Mouse (Mus musculus) testis, adult 2 months (tissue): ENCODE measurements around the gene Nckap1l. TPM values are rescaled to one million over a fixed set of nuclear protein-coding genes. Genes with fewer than 3 reads are reported as not detected.
A peak's percentile ranks its signal among the peaks of the same experiment; 100 is the strongest.

Experiments
- H3K27ac ChIP-seq: fragments of 200-500 bp; 2 replicates; pipeline ENCODE4 v1.5.1; 2012; ENCODE audit warnings: low read depth, low read length; ENCODE audit not compliant: control insufficient read depth, insufficient read depth
- H3K27me3 ChIP-seq: fragments of 200-500 bp; 2 replicates; pipeline ENCODE4 v1.6.1; 2012; ENCODE audit warnings: mild to moderate bottlenecking, low read length, moderate library complexity; ENCODE audit not compliant: control insufficient read depth, insufficient read depth
- H3K36me3 ChIP-seq: fragments of 200-500 bp; 2 replicates; pipeline ENCODE4 v1.6.1; 2012; ENCODE audit warnings: mild to moderate bottlenecking, low read length; ENCODE audit not compliant: control insufficient read depth, insufficient read depth
- H3K4me1 ChIP-seq: fragments of 200-500 bp; 2 replicates; pipeline ENCODE4 v1.6.1; 2012; ENCODE audit warnings: low read length; ENCODE audit not compliant: control insufficient read depth, insufficient read depth
- H3K4me3 ChIP-seq: fragments of 200-500 bp; 2 replicates; pipeline ENCODE4 v1.5.1; 2012; ENCODE audit warnings: low read depth, mild to moderate bottlenecking, low read length, moderate library complexity, mixed read lengths; ENCODE audit not compliant: control insufficient read depth
- CTCF ChIP-seq: fragments of 200-500 bp; IDR thresholded peaks from 2 replicates; pipeline ENCODE4 v1.5.1; 2012; ENCODE audit warnings: low read depth, mild to moderate bottlenecking, inconsistent platforms, low read length, moderate library complexity; ENCODE audit not compliant: control insufficient read depth, insufficient read depth, insufficient replicate concordance
- POLR2A ChIP-seq: fragments of 200-500 bp; IDR thresholded peaks from 2 replicates; pipeline ENCODE4 v1.6.1; 2012; ENCODE audit warnings: low read depth, mild to moderate bottlenecking, inconsistent platforms, low read length, moderate library complexity; ENCODE audit not compliant: control insufficient read depth
- polyA plus RNA-seq: library from polyadenylated mRNA; depleted of rRNA; stranded (reverse); fragments of >200 nt; gene quantifications from 2 replicates; pipeline ENCODE4 v1.2.3, GENCODE M21; 2012

Nckap1l gene
- polyA plus RNA-seq, 1 experiment: 61.5 TPM

GRCm38 (mm10) chr15:103471488-103472194 is 18.0 kb downstream of the Nckap1l start:
- no peaks in the 10 kb centered on the region for H3K4me1 ChIP-seq
- no peaks in the 10 kb centered on the region for H3K27me3 ChIP-seq
- no peak overlapping the region for H3K27ac ChIP-seq
- TF ChIP-seq CTCF: no peak
- no peak for TF ChIP-seq POLR2A
- H3K36me3 ChIP-seq: no peaks in the 10 kb centered on the region
- H3K4me3 ChIP-seq: no peak overlapping the region

GRCm38 (mm10) chr15:103472265-103472664 is 18.7 kb downstream of the Nckap1l start:
- Histone ChIP-seq H3K27me3 (no peaks in the 10 kb centered on the region), H3K36me3 (no peaks in the 10 kb centered on the region), H3K27ac (no peak overlapping the region), H3K4me3 (no peak overlapping the region), H3K4me1 (no peaks in the 10 kb centered on the region)
- no peak for TF ChIP-seq CTCF
- TF ChIP-seq POLR2A: no peak

- TF ChIP-seq POLR2A: no peak
- no peak for TF ChIP-seq CTCF
- no peak overlapping the region for H3K27ac ChIP-seq
- no peaks in the 10 kb centered on the region for H3K27me3 ChIP-seq
- no peak overlapping the region for H3K4me3 ChIP-seq
- no peaks in the 10 kb centered on the region for H3K4me1 ChIP-seq
- no peaks in the 10 kb centered on the region for H3K36me3 ChIP-seq
Measured at GRCm38 (mm10) chr15:103473182-103473581, 19.6 kb downstream of the Nckap1l start.

GRCm38 (mm10) chr15:103473769-103474168 is 20.2 kb downstream of the Nckap1l start:
- no peaks in the 10 kb centered on the region for H3K36me3 ChIP-seq
- TF ChIP-seq POLR2A (no peak), CTCF (no peak)
- no peak overlapping the region for H3K4me3 ChIP-seq
- no peaks in the 10 kb centered on the region for H3K4me1 ChIP-seq
- no peaks in the 10 kb centered on the region for H3K27me3 ChIP-seq
- H3K27ac ChIP-seq: no peak overlapping the region

GRCm38 (mm10) chr15:103479080-103479606 is 25.5 kb downstream of the Nckap1l start:
- TF ChIP-seq POLR2A (no peak), CTCF (no peak)
- peak overlapping the region; percentile 81; the same call in 1 of the 2 replicates for H3K4me3 ChIP-seq

GRCm38 (mm10) chr15:103480129-103480528 is 26.5 kb downstream of the Nckap1l start:
- no peaks in the 10 kb centered on the region for H3K27me3 ChIP-seq
- no peak overlapping the region for H3K27ac ChIP-seq
- H3K4me1 ChIP-seq: no peaks in the 10 kb centered on the region; the same call in 1 of the 2 replicates
- H3K4me3 ChIP-seq: peak overlapping the region; percentile 51; the same call in 1 of the 2 replicates
- no peak for TF ChIP-seq CTCF
- TF ChIP-seq POLR2A: no peak
- H3K36me3 ChIP-seq: no peaks in the 10 kb centered on the region

More at GRCm38 (mm10) chr15:103479080-103479606, 25.5 kb downstream of the Nckap1l start:
- H3K4me1 ChIP-seq: no peaks in the 10 kb centered on the region; the same call in 1 of the 2 replicates
- no peaks in the 10 kb centered on the region for H3K36me3 ChIP-seq
- H3K27me3 ChIP-seq: no peaks in the 10 kb centered on the region
- H3K27ac ChIP-seq: no peak overlapping the region

GRCm38 (mm10) chr15:103482488-103482887 is 28.9 kb downstream of the Nckap1l start:
- Histone ChIP-seq H3K27me3 (no peaks in the 10 kb centered on the region), H3K4me3 (no peak overlapping the region), H3K4me1 (no peaks in the 10 kb centered on the region; the same call in 1 of the 2 replicates), H3K27ac (no peak overlapping the region), H3K36me3 (no peaks in the 10 kb centered on the region)
- TF ChIP-seq POLR2A: no peak
- no peak for TF ChIP-seq CTCF
